Mouse (Mus musculus): ENCODE measurements at regions not wholly inside any gene's neighbourhood (a gene's known extent, or its start where the extent isn't known, plus 50 kb on each side); places are given as distances from the start of the nearest gene placed in this dataset.

- TF ChIP-seq CTCF (IDR thresholded peaks at IDR 0.05; ENCODE audit: low read depth): no peak
- TF ChIP-seq EP300 (optimal IDR thresholded peaks at IDR 0.05): no peak
These were observed 94.2 kb upstream of the Tut7 start for GRCm38 (mm10) chr13:59917185-59917584.
